Mouse (Mus musculus): ENCODE results near the gene Apoa2. TPM values are rescaled to one million over a fixed set of nuclear protein-coding genes. Genes with fewer than 3 reads are reported as not detected.

Gene Apoa2
- polyA plus RNA-seq, 1 experiment from 2014 or later: 11.9 TPM

GRCm38 (mm10) chr1:171220871-171221270, 4.0 kb upstream of the Apoa2 start:
- Histone ChIP-seq H3K4me3 (ENCODE audit: low read length) (peak overlapping the region; percentile 73), H3K36me3 (ENCODE audit: control insufficient read depth, insufficient read depth) (peaks cover 19% of the 10 kb centered on the region), H3K27me3 (ENCODE audit: control insufficient read depth, insufficient read depth, low read length) (no peaks in the 10 kb centered on the region), H3K4me2 (ENCODE audit: low read depth, low read length) (peak overlapping the region; percentile 79), H3K27ac (ENCODE audit: low read length) (peak overlapping the region; percentile 24; the same call in 1 of the 2 replicates), H3K9ac (ENCODE audit: low read length) (peak overlapping the region; percentile 78), H3K4me1 (ENCODE audit: control insufficient read depth, insufficient read depth, low read length) (peaks cover 10% of the 10 kb centered on the region), H3K9me3 (replicated peaks; ENCODE audit: control insufficient read depth, low read length) (no peaks in the 10 kb centered on the region)
- WGBS: 9% methylated on average over 10 of the region's 10 CpGs
- ATAC-seq (replicated peaks; ENCODE audit: extremely low read depth, insufficient read depth, low FRiP score): 0 out of 2 replicates have a peak, but pooled peaks have one; percentile 2

GRCm38 (mm10) chr1:171221281-171222193, 3.3 kb upstream of the Apoa2 start:
- H3K9ac ChIP-seq (ENCODE audit: low read length): peak overlapping the region; percentile 78
- WGBS: 3% methylated on average over 22 of the region's 22 CpGs
- peak overlapping the region; percentile 73 for H3K4me3 ChIP-seq (ENCODE audit: low read length)
- H3K36me3 ChIP-seq (ENCODE audit: control insufficient read depth, insufficient read depth): peaks cover 19% of the 10 kb centered on the region
- H3K9me3 ChIP-seq (replicated peaks; ENCODE audit: control insufficient read depth, low read length): no peaks in the 10 kb centered on the region
- peak overlapping the region; percentile 58 for H3K27ac ChIP-seq (ENCODE audit: low read length)
- no peaks in the 10 kb centered on the region for H3K27me3 ChIP-seq (ENCODE audit: control insufficient read depth, insufficient read depth, low read length)
- peak overlapping the region; percentile 79 for H3K4me2 ChIP-seq (ENCODE audit: low read depth, low read length)
- H3K4me1 ChIP-seq (ENCODE audit: control insufficient read depth, insufficient read depth, low read length): peaks cover 10% of the 10 kb centered on the region
- ATAC-seq (replicated peaks; ENCODE audit: extremely low read depth, insufficient read depth, low FRiP score): 0 out of 2 replicates have a peak, but pooled peaks have one; percentile 0

GRCm38 (mm10) chr1:171222238-171223155, 2.4 kb upstream of the Apoa2 start, which contains the start of gene Tomm40l:
Tomm40l (minus strand) TSS chr1:171222514.
- H3K9ac ChIP-seq (ENCODE audit: low read length): peak within 1 kb of the TSS; percentile 78
- peaks cover 19% of the 10 kb centered on the region for H3K36me3 ChIP-seq (ENCODE audit: control insufficient read depth, insufficient read depth)
- ATAC-seq (replicated peaks; ENCODE audit: extremely low read depth, insufficient read depth, low FRiP score): peak; percentile 95
- peak within 1 kb of the TSS; percentile 73 for H3K4me3 ChIP-seq (ENCODE audit: low read length)
- H3K4me1 ChIP-seq (ENCODE audit: control insufficient read depth, insufficient read depth, low read length): peaks cover 10% of the 10 kb centered on the region
- 2% methylated on average over 28 of the region's 28 CpGs for WGBS
- H3K4me2 ChIP-seq (ENCODE audit: low read depth, low read length): peak within 1 kb of the TSS; percentile 79
- no peaks in the 10 kb centered on the region for H3K9me3 ChIP-seq (replicated peaks; ENCODE audit: control insufficient read depth, low read length)
- H3K27me3 ChIP-seq (ENCODE audit: control insufficient read depth, insufficient read depth, low read length): no peaks in the 10 kb centered on the region
- H3K27ac ChIP-seq (ENCODE audit: low read length): peak within 1 kb of the TSS; percentile 90

- ATAC-seq (replicated peaks; ENCODE audit: extremely low read depth, insufficient read depth, low FRiP score): no peak
- H3K9me3 ChIP-seq (replicated peaks; ENCODE audit: control insufficient read depth, low read length): no peaks in the 10 kb centered on the region
- H3K4me3 ChIP-seq (ENCODE audit: low read length): peak overlapping the region; percentile 51
- peak overlapping the region; percentile 69 for H3K9ac ChIP-seq (ENCODE audit: low read length)
- H3K27ac ChIP-seq (ENCODE audit: low read length): peak overlapping the region; percentile 90
- peaks cover 10% of the 10 kb centered on the region for H3K4me1 ChIP-seq (ENCODE audit: control insufficient read depth, insufficient read depth, low read length)
- peak overlapping the region; percentile 56 for H3K4me2 ChIP-seq (ENCODE audit: low read depth, low read length)
- H3K27me3 ChIP-seq (ENCODE audit: control insufficient read depth, insufficient read depth, low read length): no peaks in the 10 kb centered on the region
- H3K36me3 ChIP-seq (ENCODE audit: control insufficient read depth, insufficient read depth): peaks cover 19% of the 10 kb centered on the region
- 81% methylated on average over 6 of the region's 6 CpGs for WGBS
These were observed 1.7 kb upstream of the Apoa2 start for GRCm38 (mm10) chr1:171223168-171223567.

- no peak for ATAC-seq (replicated peaks; ENCODE audit: extremely low read depth, insufficient read depth, low FRiP score)
- Histone ChIP-seq H3K4me3 (ENCODE audit: low read length) (no peak overlapping the region), H3K4me1 (ENCODE audit: control insufficient read depth, insufficient read depth, low read length) (peaks cover 10% of the 10 kb centered on the region), H3K36me3 (ENCODE audit: control insufficient read depth, insufficient read depth) (peaks cover 15% of the 10 kb centered on the region), H3K9me3 (replicated peaks; ENCODE audit: control insufficient read depth, low read length) (no peaks in the 10 kb centered on the region), H3K4me2 (ENCODE audit: low read depth, low read length) (no peak overlapping the region), H3K27ac (ENCODE audit: low read length) (no peak overlapping the region), H3K27me3 (ENCODE audit: control insufficient read depth, insufficient read depth, low read length) (no peaks in the 10 kb centered on the region), H3K9ac (ENCODE audit: low read length) (no peak overlapping the region)
- WGBS: 58% methylated on average over 2 of the region's 2 CpGs
These were observed 1.1 kb upstream of the Apoa2 start for GRCm38 (mm10) chr1:171223796-171224195.

GRCm38 (mm10) chr1:171226780-171227179, 1.9 kb downstream of the Apoa2 start:
- no peak overlapping the region for H3K4me3 ChIP-seq (ENCODE audit: low read length)
- H3K4me1 ChIP-seq (ENCODE audit: control insufficient read depth, insufficient read depth, low read length): peaks cover 2% of the 10 kb centered on the region; the same call in 1 of the 2 replicates
- no peak overlapping the region for H3K27ac ChIP-seq (ENCODE audit: low read length)
- no peaks in the 10 kb centered on the region for H3K36me3 ChIP-seq (ENCODE audit: control insufficient read depth, insufficient read depth)
- H3K27me3 ChIP-seq (ENCODE audit: control insufficient read depth, insufficient read depth, low read length): no peaks in the 10 kb centered on the region
- no peak overlapping the region for H3K9ac ChIP-seq (ENCODE audit: low read length)
- no peak for ATAC-seq (replicated peaks; ENCODE audit: extremely low read depth, insufficient read depth, low FRiP score)
- no peak overlapping the region for H3K4me2 ChIP-seq (ENCODE audit: low read depth, low read length)
- no peaks in the 10 kb centered on the region for H3K9me3 ChIP-seq (replicated peaks; ENCODE audit: control insufficient read depth, low read length)
- WGBS: 58% methylated on average over 4 of the region's 4 CpGs

GRCm38 (mm10) chr1:171227879-171228278, 3.0 kb downstream of the Apoa2 start:
- no peaks in the 10 kb centered on the region for H3K27me3 ChIP-seq (ENCODE audit: control insufficient read depth, insufficient read depth, low read length)
- H3K9me3 ChIP-seq (replicated peaks; ENCODE audit: control insufficient read depth, low read length): no peaks in the 10 kb centered on the region
- H3K36me3 ChIP-seq (ENCODE audit: control insufficient read depth, insufficient read depth): no peaks in the 10 kb centered on the region
- H3K9ac ChIP-seq (ENCODE audit: low read length): no peak overlapping the region
- ATAC-seq (replicated peaks; ENCODE audit: extremely low read depth, insufficient read depth, low FRiP score): no peak
- H3K4me3 ChIP-seq (ENCODE audit: low read length): no peak overlapping the region
- no peak overlapping the region for H3K4me2 ChIP-seq (ENCODE audit: low read depth, low read length)
- no peak overlapping the region for H3K27ac ChIP-seq (ENCODE audit: low read length)
- peaks cover 2% of the 10 kb centered on the region; the same call in 1 of the 2 replicates for H3K4me1 ChIP-seq (ENCODE audit: control insufficient read depth, insufficient read depth, low read length)
- 76% methylated on average over 1 of the region's 1 CpGs for WGBS

- no peak for ATAC-seq (replicated peaks; ENCODE audit: extremely low read depth, insufficient read depth, low FRiP score)
- Histone ChIP-seq H3K4me2 (ENCODE audit: low read depth, low read length) (no peak overlapping the region), H3K36me3 (ENCODE audit: control insufficient read depth, insufficient read depth) (peaks cover 8% of the 10 kb centered on the region), H3K27ac (ENCODE audit: low read length) (no peak overlapping the region), H3K9ac (ENCODE audit: low read length) (no peak overlapping the region), H3K9me3 (replicated peaks; ENCODE audit: control insufficient read depth, low read length) (no peaks in the 10 kb centered on the region), H3K4me1 (ENCODE audit: control insufficient read depth, insufficient read depth, low read length) (no peaks in the 10 kb centered on the region), H3K4me3 (ENCODE audit: low read length) (no peak overlapping the region), H3K27me3 (ENCODE audit: control insufficient read depth, insufficient read depth, low read length) (no peaks in the 10 kb centered on the region)
- WGBS: 59% methylated on average over 6 of the region's 6 CpGs
These were observed 4.9 kb downstream of the Apoa2 start for GRCm38 (mm10) chr1:171229750-171230149.

All from heart, embryonic 16.5 days (tissue).